Mouse (Mus musculus) erythroblast, embryonic 14.5 days (primary cell): ENCODE data around the gene Ube3c. TPM values are rescaled to one million over a fixed set of nuclear protein-coding genes. Genes with fewer than 3 reads are reported as not detected.
"Not testable (repeated sequence)": the region's sequence is repeated elsewhere in the genome, so short reads cannot be mapped to it uniquely, and the experiment has no call there.

Experiments
- H3K27me3 ChIP-seq: 2 replicates; pipeline ENCODE4 v1.6.1; 2012; ENCODE audit warnings: inconsistent platforms; ENCODE audit not compliant: control insufficient read depth
- H3K36me3 ChIP-seq: 2 replicates; pipeline ENCODE4 v1.6.1; 2012; ENCODE audit warnings: mild to moderate bottlenecking, inconsistent platforms; ENCODE audit not compliant: control insufficient read depth
- H3K4me1 ChIP-seq: 2 replicates; pipeline ENCODE4 v1.6.1; 2012; ENCODE audit warnings: inconsistent platforms; ENCODE audit not compliant: control insufficient read depth
- H3K4me3 ChIP-seq: replicated peaks from 2 replicates; pipeline ENCODE3; 2012; ENCODE audit warnings: moderate library complexity, mild to moderate bottlenecking, inconsistent platforms
- H3K9me3 ChIP-seq: 2 replicates; pipeline ENCODE4 v1.6.1; 2012; ENCODE audit warnings: low read length, inconsistent platforms, mixed read lengths; ENCODE audit not compliant: control insufficient read depth
- GATA1 ChIP-seq: IDR thresholded peaks from 2 replicates; pipeline ENCODE4 v1.6.1; 2012; ENCODE audit warnings: low read length, inconsistent platforms, mixed read lengths
- TAL1 ChIP-seq: IDR thresholded peaks from 3 replicates; pipeline ENCODE4 v1.6.1; 2012; ENCODE audit warnings: low read length, inconsistent platforms, mixed read lengths
- polyA plus RNA-seq: library from polyadenylated mRNA; stranded (reverse); fragments of >175 nt; gene quantifications from 2 replicates; pipeline ENCODE4 v1.2.3, GENCODE M21; 2012

The Ube3c gene
- 0.22 and 0.25 TPM in 2 replicates for polyA plus RNA-seq

GRCm38 (mm10) chr5:29568848-29569377 is at the start of gene Ube3c:
TSS of gene Ube3c (plus strand) at chr5:29569242.
- Histone ChIP-seq H3K9me3 (no peaks in the 10 kb centered on the region), H3K4me3 (peak within 1 kb of the TSS; percentile 88), H3K36me3 (peaks cover 30% of the 10 kb centered on the region), H3K4me1 (peaks cover 46% of the 10 kb centered on the region), H3K27me3 (no peaks in the 10 kb centered on the region)
- no peak for TF ChIP-seq GATA1

GRCm38 (mm10) chr5:29560111-29560510 is 8.9 kb upstream of the Ube3c start:
- Histone ChIP-seq H3K27me3 (no peaks in the 10 kb centered on the region), H3K9me3 (no peaks in the 10 kb centered on the region), H3K36me3 (no peaks in the 10 kb centered on the region), H3K4me3 (no peak overlapping the region), H3K4me1 (peaks cover 2% of the 10 kb centered on the region; the same call in 1 of the 2 replicates)
- no peak for TF ChIP-seq TAL1
- no peak for TF ChIP-seq GATA1

GRCm38 (mm10) chr5:29560667-29561066 is 8.4 kb upstream of the Ube3c start:
- no peaks in the 10 kb centered on the region for H3K36me3 ChIP-seq
- no peaks in the 10 kb centered on the region for H3K9me3 ChIP-seq
- no peak for TF ChIP-seq GATA1
- TF ChIP-seq TAL1: no peak
- H3K4me1 ChIP-seq: peaks cover 2% of the 10 kb centered on the region; the same call in 1 of the 2 replicates
- no peaks in the 10 kb centered on the region for H3K27me3 ChIP-seq
- H3K4me3 ChIP-seq: no peak overlapping the region

GRCm38 (mm10) chr5:29569378-29570280 is 587 bp downstream of the Ube3c start:
- peaks cover 50% of the 10 kb centered on the region for H3K4me1 ChIP-seq
- peaks cover 36% of the 10 kb centered on the region for H3K36me3 ChIP-seq
- no peaks in the 10 kb centered on the region; the same call in 1 of the 2 replicates for H3K9me3 ChIP-seq
- no peaks in the 10 kb centered on the region for H3K27me3 ChIP-seq
- H3K4me3 ChIP-seq: peak overlapping the region; percentile 88
- TF ChIP-seq GATA1 (no peak), TAL1 (no peak)

GRCm38 (mm10) chr5:29574286-29574685 is 5.2 kb downstream of the Ube3c start:
- Histone ChIP-seq H3K36me3 (peaks cover 47% of the 10 kb centered on the region), H3K4me1 (peaks cover 83% of the 10 kb centered on the region)
- not testable (repeated sequence) for H3K27me3 ChIP-seq, H3K4me3 ChIP-seq, H3K9me3 ChIP-seq

- Histone ChIP-seq H3K4me1 (peaks cover 84% of the 10 kb centered on the region), H3K36me3 (peaks cover 50% of the 10 kb centered on the region), H3K27me3 (no peaks in the 10 kb centered on the region), H3K9me3 (no peaks in the 10 kb centered on the region; the same call in 1 of the 2 replicates), H3K4me3 (no peak overlapping the region)
- no peak for TF ChIP-seq TAL1
- no peak for TF ChIP-seq GATA1
Observed at GRCm38 (mm10) chr5:29575085-29575484, 6.0 kb downstream of the Ube3c start.

- Histone ChIP-seq H3K4me3 (no peak overlapping the region), H3K9me3 (no peaks in the 10 kb centered on the region; the same call in 1 of the 2 replicates), H3K4me1 (peaks cover 71% of the 10 kb centered on the region), H3K27me3 (no peaks in the 10 kb centered on the region), H3K36me3 (peaks cover 43% of the 10 kb centered on the region)
- TF ChIP-seq GATA1: no peak
- no peak for TF ChIP-seq TAL1
Observed at GRCm38 (mm10) chr5:29577795-29578631, 9.0 kb downstream of the Ube3c start.

- Histone ChIP-seq H3K9me3 (no peaks in the 10 kb centered on the region), H3K27me3 (no peaks in the 10 kb centered on the region), H3K36me3 (peaks cover 36% of the 10 kb centered on the region), H3K4me3 (no peak overlapping the region), H3K4me1 (peaks cover 31% of the 10 kb centered on the region)
- no peak for TF ChIP-seq GATA1
- TF ChIP-seq TAL1: no peak
Observed at GRCm38 (mm10) chr5:29583880-29584595, 15.0 kb downstream of the Ube3c start.

GRCm38 (mm10) chr5:29592161-29592560 is 23.1 kb downstream of the Ube3c start:
- not testable (repeated sequence) for H3K4me3 ChIP-seq, H3K9me3 ChIP-seq, H3K27me3 ChIP-seq, H3K4me1 ChIP-seq
- peaks cover 78% of the 10 kb centered on the region for H3K36me3 ChIP-seq
